Mouse (Mus musculus) CH12.LX (cell line): ENCODE results near the gene Ascc1. TPM values are rescaled to one million over a fixed set of nuclear protein-coding genes. Genes with fewer than 3 reads are reported as not detected.

ENCODE experiments used
- DNase-seq: peaks from one replicate; pipeline ENCODE4 v3.0.0-alpha.2; 2013; ENCODE audit errors: extremely low read depth
- H3K27ac ChIP-seq: 2 replicates; pipeline ENCODE4 v1.5.1; 2012; ENCODE audit warnings: low read depth, mild to moderate bottlenecking, control low read depth, moderate library complexity; ENCODE audit not compliant: insufficient read depth
- H3K27me3 ChIP-seq: replicated peaks from 2 replicates; pipeline ENCODE3; 2012; ENCODE audit warnings: inconsistent platforms
- H3K36me3 ChIP-seq, 2 experiments: replicated peaks in 1 of 2; 2 replicates each; pipeline versions ENCODE3 to v1.6.1; 2012; ENCODE audit warnings: inconsistent platforms in 1 of 2, low read length in 1 of 2, mild to moderate bottlenecking in 1 of 2, mixed read lengths in 1 of 2, moderate library complexity in 1 of 2; ENCODE audit not compliant: control insufficient read depth in 1 of 2, insufficient read depth in 1 of 2
- H3K4me1 ChIP-seq, 2 experiments: 2 replicates each; pipeline ENCODE4 v1.6.1; 2012; ENCODE audit warnings: inconsistent platforms in 1 of 2, moderate library complexity in 1 of 2; ENCODE audit not compliant: insufficient read depth in 2 of 2, control insufficient read depth in 1 of 2
- H3K4me2 ChIP-seq: 2 replicates; pipeline ENCODE4 v1.6.1; 2012; ENCODE audit warnings: low read depth, mild to moderate bottlenecking, control low read depth; ENCODE audit not compliant: poor library complexity, insufficient read depth, severe bottlenecking
- H3K4me3 ChIP-seq, 3 experiments: fragments of 150-350 bp in 1 of 3; sonication (generic) in 1 of 3; replicated peaks in 1 of 3; 2 replicates each; pipeline versions ENCODE3 to v1.5.1; 2011 to 2012; ENCODE audit warnings: low read depth in 2 of 3, low read length in 2 of 3, mild to moderate bottlenecking in 2 of 3, moderate library complexity in 2 of 3, control low read depth in 1 of 3, improper control_type of control experiment in 1 of 3, inconsistent platforms in 1 of 3, mixed read lengths in 1 of 3; ENCODE audit not compliant: poor library complexity in 1 of 3
- H3K79me2 ChIP-seq: replicated peaks from 2 replicates; pipeline ENCODE4 v1.6.1; 2012; ENCODE audit warnings: mild to moderate bottlenecking, moderate library complexity; ENCODE audit not compliant: control insufficient read depth, poor library complexity, insufficient read depth, severe bottlenecking; ENCODE audit errors: extremely low read depth
- H3K9ac ChIP-seq: 2 replicates; pipeline ENCODE4 v1.6.1; 2012; ENCODE audit warnings: low read depth, mild to moderate bottlenecking, control low read depth, moderate library complexity; ENCODE audit not compliant: insufficient read depth
- H3K9me3 ChIP-seq: replicated peaks from 2 replicates; pipeline ENCODE3; 2012; ENCODE audit warnings: low read length, inconsistent platforms, mixed read lengths
- BHLHE40 ChIP-seq: IDR thresholded peaks from 2 replicates; pipeline ENCODE4 v1.6.1; 2011; ENCODE audit warnings: mild to moderate bottlenecking, low read depth, low read length, improper control_type of control experiment
- CHD2 ChIP-seq: IDR thresholded peaks from 2 replicates; pipeline ENCODE4 v1.6.1; 2011; ENCODE audit warnings: low read length, improper control_type of control experiment
- CTCF ChIP-seq, 2 experiments: IDR thresholded peaks in 1 of 2; conservative IDR thresholded peaks in 1 of 2; 2 replicates each; pipeline ENCODE4 v1.5.1; 2011 to 2012; ENCODE audit warnings: low read depth in 2 of 2, low read length in 2 of 2, improper control_type of control experiment in 1 of 2, inconsistent platforms in 1 of 2, mild to moderate bottlenecking in 1 of 2, moderate library complexity in 1 of 2
- ETS1 ChIP-seq: conservative IDR thresholded peaks from 2 replicates; pipeline ENCODE4 v1.6.1; 2012; ENCODE audit warnings: low read depth, mild to moderate bottlenecking, inconsistent platforms, low read length, improper control_type of control experiment, moderate library complexity
- HCFC1 ChIP-seq: IDR thresholded peaks from 2 replicates; pipeline ENCODE4 v1.6.1; 2012; ENCODE audit warnings: low read depth, mild to moderate bottlenecking, inconsistent platforms, low read length, improper control_type of control experiment
- IRF4 ChIP-seq: IDR thresholded peaks from 2 replicates; pipeline ENCODE4 v1.6.1; 2014; ENCODE audit warnings: low read depth, mild to moderate bottlenecking, inconsistent platforms, low read length, improper control_type of control experiment
- MAFK ChIP-seq: IDR thresholded peaks from 2 replicates; pipeline ENCODE4 v1.6.1; 2011; ENCODE audit warnings: low read length, improper control_type of control experiment; ENCODE audit not compliant: insufficient replicate concordance
- MAX ChIP-seq: IDR thresholded peaks from 2 replicates; pipeline ENCODE4 v1.6.1; 2011; ENCODE audit warnings: low read length, improper control_type of control experiment
- MEF2A ChIP-seq: IDR thresholded peaks from 2 replicates; pipeline ENCODE4 v1.6.1; 2014; ENCODE audit warnings: low read depth, mild to moderate bottlenecking, inconsistent platforms, low read length, improper control_type of control experiment, borderline replicate concordance
- MYC ChIP-seq: IDR thresholded peaks from 2 replicates; pipeline ENCODE4 v1.6.1; 2011; ENCODE audit warnings: low read depth, mild to moderate bottlenecking, improper control_type of control experiment, low read length
- NELFE ChIP-seq: IDR thresholded peaks from 2 replicates; pipeline ENCODE4 v1.6.1; 2011; ENCODE audit warnings: low read depth, low read length, improper control_type of control experiment
- NRF1 ChIP-seq: IDR thresholded peaks from 2 replicates; pipeline ENCODE4 v1.6.1; 2014; ENCODE audit warnings: low read depth, mild to moderate bottlenecking, inconsistent platforms, low read length, improper control_type of control experiment, moderate library complexity
- POLR2A ChIP-seq: IDR thresholded peaks from 2 replicates; pipeline ENCODE4 v1.6.1; 2011; ENCODE audit warnings: low read depth, mild to moderate bottlenecking, improper control_type of control experiment, low read length
- POLR2AphosphoS2 ChIP-seq: IDR thresholded peaks from 2 replicates; pipeline ENCODE4 v1.6.1; 2011; ENCODE audit warnings: low read depth, low read length, improper control_type of control experiment
- SMC3 ChIP-seq: IDR thresholded peaks from 2 replicates; pipeline ENCODE4 v1.6.1; 2011; ENCODE audit warnings: low read depth, low read length, improper control_type of control experiment
- TBP ChIP-seq: conservative IDR thresholded peaks from 2 replicates; pipeline ENCODE4 v1.6.1; 2011; ENCODE audit warnings: low read depth, low read length, improper control_type of control experiment
- ZMIZ1 ChIP-seq: IDR thresholded peaks from 2 replicates; pipeline ENCODE4 v1.6.1; 2012; ENCODE audit warnings: low read depth, mild to moderate bottlenecking, inconsistent platforms, low read length, improper control_type of control experiment
- ZNF384 ChIP-seq: IDR thresholded peaks from 2 replicates; pipeline ENCODE4 v1.6.1; 2012; ENCODE audit warnings: low read depth, low read length, improper control_type of control experiment, inconsistent platforms
- dilution Hi-C: fragments of 300-500 bp; cut with MboI; formaldehyde crosslinking; loops from 2 replicates; pipeline ENCODE4 v1.14.3; 2020; ENCODE audit warnings: low sequenced_read_pairs; ENCODE audit not compliant: extremely low pct_unique_long_range_greater_than_20kb, extremely low pct_ligation_motif_present
- in situ Hi-C: fragments of 300-500 bp; cut with MboI; formaldehyde crosslinking; loops from 3 replicates; pipeline ENCODE4 v1.14.3; 2019; ENCODE audit warnings: low sequenced_read_pairs, low pct_ligation_motif_present, low pct_unique_long_range_greater_than_20kb, mixed read lengths
- polyA plus RNA-seq: library from polyadenylated mRNA; unstranded; fragments of >175 nt; gene quantifications from 2 replicates; pipeline ENCODE4 v1.2.1, GENCODE M21; 2012; ENCODE audit warnings: low read depth; ENCODE audit not compliant: insufficient read length
- total RNA-seq, 2 experiments: library from RNA; depleted of rRNA; stranded (reverse); fragments of 300-350 nt in 1 of 2; fragments of >200 nt in 1 of 2; gene quantifications; 2 replicates each; pipeline ENCODE4 v1.2.3; 2012 to 2014

Ascc1 gene
- total and polyA plus RNA-seq, 3 experiments = 20.1 to 25.5 (median 25.4) TPM

DNA sequence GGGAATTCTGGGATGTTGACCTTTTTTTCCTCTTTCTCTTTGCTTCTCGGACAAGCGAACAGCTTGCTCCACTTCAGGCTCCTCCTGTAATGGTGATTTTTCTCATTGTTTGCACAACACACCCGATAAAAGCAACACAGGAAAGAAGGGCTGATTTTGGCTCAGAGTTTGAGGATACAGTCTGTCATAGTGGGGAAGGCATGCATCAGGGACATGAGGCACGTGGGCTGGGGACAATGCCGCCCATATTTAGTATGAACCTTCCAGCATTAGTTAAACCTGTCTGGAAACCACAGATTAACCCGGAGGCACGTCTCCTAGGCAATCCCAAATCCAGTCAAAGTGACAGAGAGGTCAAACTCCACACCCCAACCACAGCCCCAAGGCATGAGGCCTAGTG is 134.3 kb downstream of the Ascc1 start:
- Histone ChIP-seq H3K9me3 (peaks cover 7% of the 10 kb centered on the region), H3K4me2 (no peak overlapping the region), H3K36me3 (no peaks in the 10 kb centered on the region), H3K27me3 (no peaks in the 10 kb centered on the region), H3K79me2 (no peaks in the 10 kb centered on the region), H3K27ac (no peak overlapping the region), H3K4me1 (peaks cover 3 to 12% of the 10 kb centered on the region in 2 experiments; a peak in 1 of 4 replicates), H3K4me3 (no peak overlapping the region), H3K9ac (no peak overlapping the region)
- dilution Hi-C loops = no loop called here
- in situ Hi-C loops = no loop called here
- no peak for TF ChIP-seq ZNF384
- no peak for TF ChIP-seq SMC3
- no peak for TF ChIP-seq POLR2AphosphoS2
- TF ChIP-seq HCFC1 = no peak
- no peak for TF ChIP-seq POLR2A
- no peak for TF ChIP-seq ZMIZ1
- no peak for DNase-seq

DNA sequence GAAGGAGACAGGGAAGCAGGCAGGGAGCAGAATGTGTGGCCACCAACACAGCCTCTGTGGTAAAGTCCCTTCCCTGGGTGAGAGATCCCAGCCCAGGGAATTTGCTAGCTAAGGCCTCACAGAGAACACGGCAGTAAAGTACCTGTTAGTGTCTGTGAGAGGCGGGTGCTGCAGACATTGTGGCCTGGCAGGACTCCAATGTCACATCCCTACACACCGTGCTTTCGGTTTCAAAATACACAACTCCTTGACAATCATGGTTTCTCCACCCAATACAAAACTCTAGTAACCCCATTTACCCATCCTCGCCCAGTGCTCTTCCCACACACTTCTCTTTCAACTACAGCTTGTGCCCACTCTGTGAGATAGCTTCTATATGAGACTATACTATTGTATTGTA is 136.1 kb downstream of the Ascc1 start:
- dilution Hi-C loops (no loop called here), in situ Hi-C loops (no loop called here)
- TF ChIP-seq NRF1 = no peak
- TF ChIP-seq ETS1 = no peak
- no peak for TF ChIP-seq BHLHE40
- no peak for TF ChIP-seq POLR2AphosphoS2
- TF ChIP-seq MYC = no peak
- TF ChIP-seq ZMIZ1 = no peak
- no peak for TF ChIP-seq TBP
- TF ChIP-seq MEF2A = no peak
- no peak for TF ChIP-seq CHD2
- no peak for TF ChIP-seq MAX
- no peak for TF ChIP-seq NELFE
- TF ChIP-seq MAFK = no peak
- TF ChIP-seq IRF4 = no peak
- no peak for DNase-seq
- Histone ChIP-seq H3K79me2 (no peaks in the 10 kb centered on the region), H3K9me3 (peaks cover 7% of the 10 kb centered on the region), H3K4me2 (no peak overlapping the region), H3K27ac (no peak overlapping the region), H3K4me3 (no peak overlapping the region), H3K4me1 (peaks cover 3 to 7% of the 10 kb centered on the region in 2 experiments; a peak in 1 of 4 replicates), H3K27me3 (no peaks in the 10 kb centered on the region), H3K36me3 (no peaks in the 10 kb centered on the region), H3K9ac (no peak overlapping the region)

DNA sequence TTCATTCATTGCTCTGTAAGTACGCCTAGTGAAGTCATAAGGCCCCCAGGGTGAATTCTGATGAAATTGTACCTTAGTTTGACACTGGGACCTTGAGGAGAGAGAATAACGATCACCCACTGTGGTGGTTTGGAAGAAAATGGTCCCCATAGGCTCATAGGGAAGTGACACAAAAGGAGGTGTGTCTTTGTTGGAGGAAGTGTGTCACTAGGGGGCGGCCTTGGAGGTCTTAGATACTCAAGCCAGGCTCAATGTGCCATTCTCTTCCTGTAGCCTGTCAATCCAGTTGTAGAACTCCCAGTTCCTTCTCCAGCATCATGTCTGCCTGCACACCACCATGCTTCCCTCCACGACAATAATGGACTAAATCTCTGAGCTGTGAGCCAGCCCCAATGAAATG is 138.1 kb downstream of the Ascc1 start:
- Histone ChIP-seq H3K4me2 (no peak overlapping the region), H3K9me3 (peaks cover 7% of the 10 kb centered on the region)
- DNase-seq = no peak
- in situ Hi-C loops = no loop called here
- TF ChIP-seq CTCF (conservative IDR thresholded peaks at IDR 0.05 in 1 of 2, IDR thresholded peaks at IDR 0.05 in 1 of 2; ENCODE audit: low read depth in 2 of 2, low read length in 2 of 2) (0 out of 4 replicates have a peak, but pooled peaks of 1 of the 2 experiments have one; percentile 6), CHD2 (no peak)
- TF ChIP-seq, all 38 proteins: peak for 1
- H3K4me3 ChIP-seq = no peak overlapping the region
- H3K27ac ChIP-seq = no peak overlapping the region
- H3K79me2 ChIP-seq = no peaks in the 10 kb centered on the region
- H3K27me3 ChIP-seq = no peaks in the 10 kb centered on the region
- dilution Hi-C loops = no loop called here
- 0 out of 4 replicates have a peak, but pooled peaks cover 0 to 3% of the 10 kb centered on the region in 2 experiments for H3K4me1 ChIP-seq
- no peaks in the 10 kb centered on the region for H3K36me3 ChIP-seq
- H3K9ac ChIP-seq = no peak overlapping the region
